Mouse (Mus musculus): Measurements from ENCODE around the gene Pakap. TPM values are rescaled to one million over a fixed set of nuclear protein-coding genes. Genes with fewer than 3 reads are reported as not detected.

Pakap gene
- polyA plus RNA-seq, 1 experiment, result not detected

DNA sequence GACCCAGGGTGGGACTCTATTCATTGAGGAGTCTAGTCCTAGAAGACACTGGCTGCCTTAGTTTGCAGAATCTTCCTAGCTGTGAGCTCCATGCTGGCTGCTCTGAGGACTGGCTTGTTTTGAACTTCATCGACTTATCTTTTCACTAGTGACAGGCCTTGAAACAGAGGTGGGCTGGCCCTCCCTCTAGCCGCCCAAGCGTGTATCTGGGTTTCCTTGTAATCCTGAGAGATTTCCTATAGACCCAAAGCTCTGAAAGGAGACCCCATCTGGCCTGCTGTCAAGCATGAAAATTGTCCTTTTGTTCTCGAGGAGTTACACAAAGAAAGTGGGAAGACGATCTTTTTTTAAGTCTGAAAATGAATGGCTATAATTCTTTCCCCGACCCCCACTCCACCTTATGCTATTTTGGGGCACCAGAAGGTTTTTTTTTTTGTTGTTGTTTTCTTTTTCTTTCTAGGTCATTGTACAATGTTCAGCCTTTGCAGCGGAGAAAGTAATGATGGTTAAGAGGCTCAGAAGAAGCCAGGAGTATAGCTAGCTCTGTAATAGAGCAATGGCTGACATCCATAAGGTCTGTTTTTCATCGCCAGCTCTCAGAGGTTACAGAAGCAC lies 256.8 kb downstream of the Pakap start:
- peaks cover 19% of the 10 kb centered on the region for H3K4me1 ChIP-seq (ENCODE audit: control insufficient read depth, insufficient read depth, low read length)
- WGBS, result 25% methylated on average over 8 of the region's 8 CpGs
- TF ChIP-seq POLR2A (IDR thresholded peaks at IDR 0.05; ENCODE audit: insufficient read depth, low read depth, low read length), result no peak
- no peak for TF ChIP-seq CTCF (IDR thresholded peaks at IDR 0.05; ENCODE audit: insufficient read depth, low read depth, low read length)

DNA sequence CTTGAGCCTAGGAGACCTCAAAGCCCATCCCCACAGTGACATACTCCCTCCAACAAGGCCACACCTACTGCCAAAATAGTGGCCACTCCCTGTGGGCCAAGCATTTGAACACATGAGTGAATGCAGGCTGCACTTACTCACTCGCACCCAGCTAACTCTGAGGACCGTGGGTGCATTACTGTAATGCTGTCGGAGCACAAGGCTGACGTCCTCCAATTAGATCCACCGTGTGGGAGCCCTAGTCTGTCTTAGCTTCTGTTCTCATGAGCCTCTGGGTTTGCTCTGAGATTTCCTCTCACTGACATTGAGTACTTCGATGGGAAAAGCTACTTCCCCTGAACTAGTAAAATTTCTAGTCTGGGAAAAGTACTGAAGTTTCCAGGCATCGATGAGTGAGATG lies 258.3 kb downstream of the Pakap start:
- 63% methylated on average over 7 of the region's 7 CpGs for WGBS
- TF ChIP-seq CTCF (IDR thresholded peaks at IDR 0.05; ENCODE audit: insufficient read depth, low read depth, low read length), result no peak
- TF ChIP-seq POLR2A (IDR thresholded peaks at IDR 0.05; ENCODE audit: insufficient read depth, low read depth, low read length), result no peak
- Histone ChIP-seq H3K27ac (ENCODE audit: insufficient read depth, low read depth, low read length) (no peak overlapping the region), H3K4me3 (ENCODE audit: insufficient read depth, low read depth, low read length) (no peak overlapping the region), H3K4me1 (ENCODE audit: control insufficient read depth, insufficient read depth, low read length) (peaks cover 14% of the 10 kb centered on the region)

More for the DNA sequence above, 256.8 kb downstream of the Pakap start:
- no peak overlapping the region for H3K4me3 ChIP-seq (ENCODE audit: insufficient read depth, low read depth, low read length)
- no peak overlapping the region for H3K27ac ChIP-seq (ENCODE audit: insufficient read depth, low read depth, low read length)

DNA sequence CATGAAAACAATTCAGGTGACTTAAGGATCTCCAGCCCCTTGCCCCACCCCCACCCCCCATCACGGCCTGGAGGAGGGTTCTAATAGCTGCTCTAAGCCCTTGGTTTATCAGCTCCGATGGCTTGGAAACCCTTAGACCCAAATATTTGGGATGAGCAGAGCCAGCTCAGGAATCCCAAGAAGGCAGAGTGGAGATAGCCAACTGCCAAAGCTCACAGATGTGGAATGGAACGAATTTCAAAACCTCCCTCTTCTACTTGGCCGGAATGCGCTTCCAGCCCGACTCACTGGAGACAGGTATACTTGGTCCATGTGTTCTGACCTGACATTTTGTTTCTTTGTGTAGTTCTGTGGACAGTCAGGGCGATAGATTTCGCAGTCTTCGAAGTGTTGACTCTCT lies 261.2 kb downstream of the Pakap start:
- Histone ChIP-seq H3K4me1 (ENCODE audit: control insufficient read depth, insufficient read depth, low read length) (peaks cover 9% of the 10 kb centered on the region), H3K4me3 (ENCODE audit: insufficient read depth, low read depth, low read length) (no peak overlapping the region), H3K27ac (ENCODE audit: insufficient read depth, low read depth, low read length) (no peak overlapping the region)
- 84% methylated on average over 9 of the region's 9 CpGs for WGBS
- TF ChIP-seq CTCF (IDR thresholded peaks at IDR 0.05; ENCODE audit: insufficient read depth, low read depth, low read length), result no peak
- TF ChIP-seq POLR2A (IDR thresholded peaks at IDR 0.05; ENCODE audit: insufficient read depth, low read depth, low read length), result no peak

DNA sequence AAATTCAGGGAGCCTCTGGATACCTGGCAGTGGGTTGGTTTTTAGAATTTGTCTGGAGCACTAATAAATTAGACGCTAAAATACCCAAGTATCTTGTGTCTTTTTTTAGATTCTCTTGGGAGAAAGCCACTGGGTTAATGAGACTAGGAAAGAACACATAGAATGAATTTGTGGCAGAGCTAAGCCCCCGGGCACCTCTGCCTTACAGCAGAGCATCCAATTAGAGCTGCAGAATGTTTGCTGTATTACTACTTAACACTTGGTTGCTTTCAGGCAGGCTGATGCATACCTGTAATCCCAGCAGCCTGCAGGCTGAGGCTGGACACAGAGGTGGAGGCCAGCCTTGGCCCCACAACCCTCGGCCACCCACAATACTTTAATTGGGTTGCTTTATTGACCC lies 261.8 kb downstream of the Pakap start:
- Histone ChIP-seq H3K4me1 (ENCODE audit: control insufficient read depth, insufficient read depth, low read length) (peaks cover 9% of the 10 kb centered on the region), H3K27ac (ENCODE audit: insufficient read depth, low read depth, low read length) (no peak overlapping the region), H3K4me3 (ENCODE audit: insufficient read depth, low read depth, low read length) (no peak overlapping the region)
- TF ChIP-seq CTCF (IDR thresholded peaks at IDR 0.05; ENCODE audit: insufficient read depth, low read depth, low read length) (no peak), POLR2A (IDR thresholded peaks at IDR 0.05; ENCODE audit: insufficient read depth, low read depth, low read length) (no peak)
- 53% methylated on average over 3 of the region's 3 CpGs for WGBS

DNA sequence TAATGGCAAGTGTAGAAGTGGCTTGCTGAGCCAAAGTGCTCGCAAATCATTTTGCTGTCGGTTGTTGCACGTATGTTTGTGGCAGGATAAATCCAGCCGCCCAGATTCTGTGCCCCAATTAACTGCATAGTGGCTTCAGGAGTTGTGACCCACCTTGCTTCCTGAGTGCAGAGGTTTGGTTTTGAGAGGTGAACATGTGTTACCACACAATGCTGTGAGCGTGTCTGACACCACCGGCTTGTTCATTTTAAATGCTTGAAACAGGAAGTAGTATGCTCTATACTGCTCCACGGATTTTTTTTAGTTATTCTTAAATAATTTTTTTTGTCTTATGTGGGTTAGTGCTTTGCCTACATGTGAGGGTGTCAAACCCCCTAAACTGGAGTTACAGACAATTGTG lies 264.3 kb downstream of the Pakap start:
- H3K4me1 ChIP-seq (ENCODE audit: control insufficient read depth, insufficient read depth, low read length), result peaks cover 4% of the 10 kb centered on the region; the same call in 1 of the 2 replicates
- H3K27ac ChIP-seq (ENCODE audit: insufficient read depth, low read depth, low read length), result no peak overlapping the region
- no peak for TF ChIP-seq POLR2A (IDR thresholded peaks at IDR 0.05; ENCODE audit: insufficient read depth, low read depth, low read length)
- TF ChIP-seq CTCF (IDR thresholded peaks at IDR 0.05; ENCODE audit: insufficient read depth, low read depth, low read length), result no peak
- no peak overlapping the region for H3K4me3 ChIP-seq (ENCODE audit: insufficient read depth, low read depth, low read length)
- 66% methylated on average over 7 of the region's 7 CpGs for WGBS

DNA sequence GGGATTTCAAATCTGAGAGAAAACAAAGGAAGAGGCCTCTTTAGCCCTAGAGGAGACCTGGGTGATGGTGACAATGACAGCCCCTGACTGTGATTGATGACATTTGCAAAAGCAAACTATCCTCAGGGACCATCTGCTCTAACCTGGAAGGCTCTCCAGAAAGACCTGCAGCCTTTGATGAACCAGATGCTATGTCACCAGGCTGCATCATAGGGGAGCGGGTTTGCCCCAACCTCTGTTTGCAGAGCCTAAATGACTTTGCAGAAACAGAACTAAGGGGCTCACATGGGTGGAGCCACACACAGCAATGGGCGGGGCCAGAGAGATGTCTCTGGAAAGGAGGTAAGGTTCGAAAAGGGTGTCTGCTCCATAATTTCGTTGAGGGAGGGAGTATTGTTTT lies 265.1 kb downstream of the Pakap start:
- 87% methylated on average over 4 of the region's 4 CpGs for WGBS
- TF ChIP-seq CTCF (IDR thresholded peaks at IDR 0.05; ENCODE audit: insufficient read depth, low read depth, low read length) (no peak), POLR2A (IDR thresholded peaks at IDR 0.05; ENCODE audit: insufficient read depth, low read depth, low read length) (no peak)
- H3K4me1 ChIP-seq (ENCODE audit: control insufficient read depth, insufficient read depth, low read length), result peaks cover 4% of the 10 kb centered on the region; the same call in 1 of the 2 replicates
- no peak overlapping the region for H3K4me3 ChIP-seq (ENCODE audit: insufficient read depth, low read depth, low read length)
- no peak overlapping the region for H3K27ac ChIP-seq (ENCODE audit: insufficient read depth, low read depth, low read length)

DNA sequence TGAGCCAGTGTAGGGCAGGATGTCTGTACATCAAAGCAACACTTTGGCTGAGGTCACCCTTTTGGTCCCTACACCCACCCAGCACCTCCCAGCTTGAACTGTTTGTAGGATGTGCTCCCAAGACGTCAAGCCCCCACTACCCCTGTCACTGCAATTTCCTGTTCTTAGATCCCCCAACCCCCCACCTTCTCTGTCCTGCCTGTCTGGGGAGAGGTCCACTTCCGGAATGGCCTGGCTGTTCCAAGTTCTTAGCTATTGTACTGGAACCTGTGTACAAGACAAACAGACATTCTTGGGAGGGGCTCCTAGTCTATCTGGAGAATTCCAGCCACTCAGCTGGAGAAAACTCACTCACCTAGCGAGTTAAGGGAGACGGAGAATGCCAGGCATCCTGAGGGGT lies 266.2 kb downstream of the Pakap start:
- peaks cover 4% of the 10 kb centered on the region; the same call in 1 of the 2 replicates for H3K4me1 ChIP-seq (ENCODE audit: control insufficient read depth, insufficient read depth, low read length)
- TF ChIP-seq CTCF (IDR thresholded peaks at IDR 0.05; ENCODE audit: insufficient read depth, low read depth, low read length), result no peak
- no peak for TF ChIP-seq POLR2A (IDR thresholded peaks at IDR 0.05; ENCODE audit: insufficient read depth, low read depth, low read length)
- H3K4me3 ChIP-seq (ENCODE audit: insufficient read depth, low read depth, low read length), result no peak overlapping the region
- H3K27ac ChIP-seq (ENCODE audit: insufficient read depth, low read depth, low read length), result no peak overlapping the region
- WGBS, result 81% methylated on average over 4 of the region's 4 CpGs

DNA sequence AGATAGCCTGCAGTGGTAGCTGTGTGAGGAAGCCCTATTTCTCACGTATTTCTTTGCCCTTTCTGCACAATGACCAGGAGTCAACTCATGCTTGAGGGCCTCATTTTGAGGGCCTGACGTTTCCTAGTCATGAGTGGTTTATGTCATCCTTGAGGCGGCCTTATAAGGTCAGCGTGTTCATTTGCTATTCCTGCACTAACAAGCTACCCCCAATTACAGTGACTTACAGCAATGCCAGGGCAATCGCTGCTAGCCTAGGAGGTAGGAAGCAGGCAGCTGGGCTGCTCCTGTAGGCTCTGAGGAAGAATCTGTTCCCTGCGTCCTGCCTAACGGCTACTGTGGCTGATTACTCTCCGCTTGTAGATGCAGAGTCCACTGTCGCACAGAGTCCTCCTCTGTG lies 269.1 kb downstream of the Pakap start:
- no peak overlapping the region for H3K27ac ChIP-seq (ENCODE audit: insufficient read depth, low read depth, low read length)
- H3K4me1 ChIP-seq (ENCODE audit: control insufficient read depth, insufficient read depth, low read length), result peaks cover 2% of the 10 kb centered on the region; the same call in 1 of the 2 replicates
- WGBS, result 79% methylated on average over 9 of the region's 9 CpGs
- TF ChIP-seq POLR2A (IDR thresholded peaks at IDR 0.05; ENCODE audit: insufficient read depth, low read depth, low read length), result no peak
- TF ChIP-seq CTCF (IDR thresholded peaks at IDR 0.05; ENCODE audit: insufficient read depth, low read depth, low read length), result no peak
- no peak overlapping the region for H3K4me3 ChIP-seq (ENCODE audit: insufficient read depth, low read depth, low read length)

DNA sequence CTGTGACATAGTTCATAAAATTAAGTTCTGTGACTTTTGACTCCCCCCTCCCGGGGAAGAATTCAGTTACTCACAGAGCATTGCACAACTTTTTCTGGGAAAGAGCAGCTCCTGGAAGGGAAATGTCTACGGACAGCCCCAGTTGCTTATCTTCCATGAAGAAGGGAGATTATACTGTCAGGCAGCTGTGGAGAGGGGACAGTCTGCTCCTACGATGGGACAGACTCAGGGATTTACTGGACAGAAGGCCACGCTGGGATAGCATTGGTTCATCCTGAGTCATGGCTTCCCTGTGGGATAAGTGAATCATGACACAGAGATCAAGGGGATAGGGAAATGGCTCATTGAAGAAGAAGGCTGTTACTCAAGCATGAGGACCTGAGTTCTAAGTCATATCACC lies 271.4 kb downstream of the Pakap start:
- TF ChIP-seq POLR2A (IDR thresholded peaks at IDR 0.05; ENCODE audit: insufficient read depth, low read depth, low read length) (no peak), CTCF (IDR thresholded peaks at IDR 0.05; ENCODE audit: insufficient read depth, low read depth, low read length) (no peak)
- no peak overlapping the region for H3K27ac ChIP-seq (ENCODE audit: insufficient read depth, low read depth, low read length)
- no peak overlapping the region for H3K4me3 ChIP-seq (ENCODE audit: insufficient read depth, low read depth, low read length)
- 83% methylated on average over 4 of the region's 4 CpGs for WGBS
- no peaks in the 10 kb centered on the region for H3K4me1 ChIP-seq (ENCODE audit: control insufficient read depth, insufficient read depth, low read length)
